11 mouse cellular contexts compared by ENCODE assay signal in genomic region chr14:21522312-21522978, GRCm38 (mm10). TPM values are rescaled to one million over a fixed set of nuclear protein-coding genes. Genes with fewer than 3 reads are reported as not detected.
A peak's percentile ranks its signal among the peaks of the same experiment; 100 is the strongest.
DNase-seq lines count a peak whose midpoint lies in the region; TF ChIP-seq lines count a peak whose summit lies in the region.
"Had no signal": no experiment of that assay in that cellular context is flagged by ENCODE, and none has a peak within 500 bp of the region (broad histone marks: within the 10 kb centered on the region; RNA-seq: fewer than 3 reads in every experiment).

No protein-coding gene starts in this region.

- no peak for DNase-seq in gastrocnemius, adult 2 months
- no peak for DNase-seq in gastrocnemius, postnatal 4 days (ENCODE audit: low spot score in 2 of 2)
- no peak for DNase-seq in layer of hippocampus, adult 2 months (ENCODE audit: low spot score in 2 of 2)
- no peak for DNase-seq in layer of hippocampus, postnatal 14 days (ENCODE audit: low spot score in 2 of 2)
- peak; percentile 90 for DNase-seq in gonadal fat pad, adult 2 months (ENCODE audit: low read depth)
- DNase-seq in retina, postnatal 1 day = peak; percentile 32
- no peak for DNase-seq in ovary, postnatal 10 days (ENCODE audit: low spot score)
- no peak for DNase-seq in urinary bladder, postnatal 25 days (ENCODE audit: low spot score)
- DNase-seq: left cerebral cortex, postnatal 4 days had no signal

- TF ChIP-seq CTCF in gastrocnemius, adult 2 months (IDR thresholded peaks at IDR 0.05) = no peak
- TF ChIP-seq CTCF in layer of hippocampus, adult 2 months (conservative IDR thresholded peaks at IDR 0.05) = no peak

- H3K4me3 ChIP-seq in gastrocnemius, adult 2 months = no peak overlapping the region
- no peak overlapping the region for H3K4me3 ChIP-seq in layer of hippocampus, adult 2 months
- H3K4me3 ChIP-seq: forebrain, embryonic 12.5 days; neural tube, embryonic 12.5 days had no signal

- H3K27ac ChIP-seq in gastrocnemius, adult 2 months = peak overlapping the region; percentile 83
- peak overlapping the region; percentile 40 for H3K27ac ChIP-seq in layer of hippocampus, adult 2 months
- H3K27ac ChIP-seq: neural tube, embryonic 12.5 days had no signal

- intact Hi-C loops in gastrocnemius, adult 2 months (cut with DNase I) = loop anchor here (5.0 kb wide), 1 partner anchor 35 kb away; no protein-coding TSS in a partner anchor

RNA-seq across cellular contexts. Expression of gene Kat6b, which starts 41.2 kb away (rescaled TPM):
- 10 to 100 TPM; 22.2 to 26.0 TPM for total RNA-seq in gastrocnemius, adult 2 months (2021)
- 10 to 100 TPM; 40.7 to 42.3 TPM for total RNA-seq in gastrocnemius, postnatal 4 days (2021)
- 100 to 1,000 TPM; 104 to 117 TPM for total RNA-seq in layer of hippocampus, adult 2 months (2021)
- total RNA-seq in layer of hippocampus, postnatal 14 days (2021) = 10 to 100 TPM; 58.0 to 62.2 TPM
- polyA plus RNA-seq in gonadal fat pad, adult 2 months (2012; rRNA removed) = 14.8 and 15.5 TPM in 2 replicates

Comparison
In these comparisons a context has a peak if more than half of its experiments do, and no peak if none do; other contexts are left out.
1. DNase-seq: peak in gonadal fat pad, adult 2 months (single experiment) and retina, postnatal 1 day (single experiment); none in gastrocnemius, adult 2 months (single experiment), gastrocnemius, postnatal 4 days (0 of 2), layer of hippocampus, adult 2 months (0 of 2), layer of hippocampus, postnatal 14 days (0 of 2), ovary, postnatal 10 days (single experiment) and urinary bladder, postnatal 25 days (single experiment).